Mouse (Mus musculus): ENCODE data around the gene Iqsec1. TPM values are rescaled to one million over a fixed set of nuclear protein-coding genes. Genes with fewer than 3 reads are reported as not detected.
A peak's percentile ranks its signal among the peaks of the same experiment; 100 is the strongest.

The Iqsec1 gene
- polyA plus RNA-seq, 1 experiment from 2014 or later: 9.8 TPM

DNA sequence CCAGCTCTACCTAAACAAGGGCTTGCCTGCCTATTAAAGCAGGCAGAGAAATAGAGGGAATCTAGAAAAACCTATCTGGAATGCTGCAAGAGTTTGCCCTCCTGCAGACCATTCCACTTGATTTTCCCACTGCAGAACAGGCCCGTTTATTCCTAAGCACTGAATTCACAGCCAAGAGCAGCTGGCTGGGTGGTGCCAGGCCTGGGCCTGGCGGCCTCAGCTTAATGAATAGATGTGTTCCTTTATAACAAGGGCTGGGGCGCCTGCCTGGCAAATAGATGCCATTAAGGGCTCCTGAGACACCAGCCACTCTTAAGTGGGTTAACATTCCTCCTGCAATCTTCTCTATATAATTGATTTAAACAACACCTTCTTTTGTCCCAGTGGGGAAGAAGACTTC is 265.5 kb downstream of the Iqsec1 start:
- H3K4me1 ChIP-seq (replicated peaks): peaks cover 39% of the 10 kb centered on the region
- H3K36me3 ChIP-seq: no peaks in the 10 kb centered on the region
- H3K4me2 ChIP-seq: no peak overlapping the region
- no peak for ATAC-seq (ENCODE audit: insufficient number of reproducible peaks, insufficient read depth, low FRiP score, low TSS enrichment, low read depth)
- 74% methylated on average over 3 of the region's 3 CpGs for WGBS
- H3K9me3 ChIP-seq: no peaks in the 10 kb centered on the region
- no peak overlapping the region for H3K27ac ChIP-seq
- no peak overlapping the region for H3K4me3 ChIP-seq (replicated peaks)
- no peaks in the 10 kb centered on the region for H3K27me3 ChIP-seq
- no peak overlapping the region for H3K9ac ChIP-seq (replicated peaks)

DNA sequence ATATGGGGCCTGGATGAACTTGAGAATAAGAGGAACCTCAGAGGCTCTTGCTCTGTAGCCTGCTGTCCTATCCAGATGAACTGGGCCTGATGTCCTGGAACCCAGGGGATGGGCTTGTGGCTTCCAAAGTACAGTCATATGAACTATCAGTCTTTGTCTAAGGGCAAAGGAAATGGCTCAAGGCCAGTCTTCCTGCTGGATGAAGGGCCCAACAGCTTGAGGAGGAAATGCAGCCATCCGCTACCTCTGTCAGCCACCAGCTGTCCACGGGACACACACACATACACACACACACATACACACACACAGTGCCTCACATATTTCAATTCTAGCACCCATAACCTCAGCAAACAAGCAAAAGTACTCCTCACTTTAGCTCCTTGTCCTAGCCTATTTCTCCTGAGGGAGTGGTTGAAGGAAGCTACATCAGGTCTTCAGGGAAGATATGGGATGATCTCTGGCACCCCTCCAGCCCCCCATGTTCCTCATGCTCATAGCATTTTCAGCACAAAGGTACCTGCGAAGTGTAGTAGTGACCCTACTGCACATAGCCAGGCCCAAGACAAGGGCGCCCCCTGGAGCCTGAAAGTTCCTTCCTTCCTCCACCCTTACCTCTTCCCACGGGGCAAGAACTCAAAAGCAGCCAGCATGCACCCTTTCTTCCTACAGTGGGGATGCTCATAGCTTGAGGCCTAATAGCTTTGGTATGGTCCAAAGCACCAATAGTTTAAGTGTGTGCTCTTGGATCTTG is 267.3 kb downstream of the Iqsec1 start:
- WGBS: 65% methylated on average over 5 of the region's 5 CpGs
- H3K27ac ChIP-seq: no peak overlapping the region

DNA sequence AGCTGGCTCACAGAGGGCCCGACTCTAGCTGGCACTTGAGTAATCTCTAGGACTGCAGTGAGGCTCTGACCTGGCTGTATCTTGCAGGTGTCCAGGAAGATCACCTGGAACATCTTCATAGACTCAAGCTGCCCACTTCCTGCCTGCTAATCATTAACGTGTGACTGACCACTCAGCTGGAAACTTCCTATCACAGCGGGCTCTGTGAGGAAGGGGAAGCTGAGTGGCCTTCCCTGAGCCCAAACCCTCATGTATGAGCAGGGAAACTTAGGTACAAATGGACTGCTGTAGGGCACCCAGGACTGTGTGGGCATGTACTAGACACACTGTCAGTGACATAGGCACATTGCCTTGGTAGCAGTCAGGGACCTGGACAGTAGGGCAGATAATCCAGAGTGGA is 268.3 kb downstream of the Iqsec1 start:
- Histone ChIP-seq H3K27me3 (no peaks in the 10 kb centered on the region; the same call in 1 of the 2 replicates), H3K4me1 (replicated peaks) (peaks cover 31% of the 10 kb centered on the region), H3K9me3 (no peaks in the 10 kb centered on the region), H3K4me3 (replicated peaks) (no peak overlapping the region), H3K27ac (no peak overlapping the region), H3K36me3 (no peaks in the 10 kb centered on the region), H3K4me2 (no peak overlapping the region), H3K9ac (replicated peaks) (no peak overlapping the region)
- 60% methylated on average over 3 of the region's 3 CpGs for WGBS
- ATAC-seq (ENCODE audit: insufficient number of reproducible peaks, insufficient read depth, low FRiP score, low TSS enrichment, low read depth): no peak

More for the DNA sequence above, 267.3 kb downstream of the Iqsec1 start:
- no peak overlapping the region for H3K4me3 ChIP-seq (replicated peaks)
- no peaks in the 10 kb centered on the region for H3K9me3 ChIP-seq
- no peak overlapping the region for H3K4me2 ChIP-seq
- H3K4me1 ChIP-seq (replicated peaks): peaks cover 31% of the 10 kb centered on the region
- H3K27me3 ChIP-seq: no peaks in the 10 kb centered on the region; the same call in 1 of the 2 replicates
- H3K9ac ChIP-seq (replicated peaks): no peak overlapping the region
- H3K36me3 ChIP-seq: no peaks in the 10 kb centered on the region
- ATAC-seq (ENCODE audit: insufficient number of reproducible peaks, insufficient read depth, low FRiP score, low TSS enrichment, low read depth): no peak

DNA sequence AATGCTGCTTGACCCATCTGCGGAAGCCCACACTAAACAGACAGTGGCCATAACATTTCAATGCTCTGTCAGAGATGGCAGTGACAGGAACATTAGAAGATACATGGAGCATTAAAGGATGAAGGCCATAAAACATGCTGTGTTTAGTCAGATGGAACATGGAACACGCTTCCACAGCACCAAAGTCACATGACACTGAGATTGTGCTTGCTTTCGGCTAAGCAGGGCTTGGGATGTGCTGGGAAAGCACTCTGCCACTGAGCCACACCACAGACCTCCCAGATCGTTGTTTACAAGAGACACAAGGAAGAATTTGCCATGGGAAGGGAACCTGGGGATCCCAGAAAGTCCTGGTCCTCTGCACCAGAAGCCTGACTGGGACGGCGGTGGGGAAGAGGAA is 269.1 kb downstream of the Iqsec1 start:
- Histone ChIP-seq H3K4me2 (no peak overlapping the region), H3K4me1 (replicated peaks) (peaks cover 31% of the 10 kb centered on the region), H3K9me3 (no peaks in the 10 kb centered on the region), H3K9ac (replicated peaks) (no peak overlapping the region), H3K36me3 (no peaks in the 10 kb centered on the region), H3K4me3 (replicated peaks) (no peak overlapping the region), H3K27me3 (no peaks in the 10 kb centered on the region; the same call in 1 of the 2 replicates), H3K27ac (no peak overlapping the region)
- 83% methylated on average over 6 of the region's 6 CpGs for WGBS
- ATAC-seq (ENCODE audit: insufficient number of reproducible peaks, insufficient read depth, low FRiP score, low TSS enrichment, low read depth): no peak

DNA sequence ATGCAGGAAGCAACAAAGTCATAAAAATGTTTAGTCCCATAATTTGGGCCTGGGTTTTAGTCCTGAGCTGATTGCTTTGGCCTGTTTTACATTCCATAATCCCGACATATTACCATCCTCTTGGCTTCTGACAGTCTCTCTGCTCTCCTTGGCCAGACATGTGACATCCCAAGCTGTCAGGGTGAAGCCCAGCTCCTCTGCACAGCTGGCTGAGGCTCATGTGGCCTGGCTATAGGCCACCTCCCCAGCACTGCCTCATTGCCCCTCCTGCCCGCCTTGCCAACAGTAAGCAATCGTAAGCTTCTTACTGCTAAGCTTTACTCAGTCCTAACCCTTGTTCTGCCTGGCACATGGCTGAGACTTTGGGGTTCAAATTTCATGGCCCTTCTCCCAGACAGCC is 270.0 kb downstream of the Iqsec1 start:
- no peak overlapping the region for H3K27ac ChIP-seq
- H3K36me3 ChIP-seq: no peaks in the 10 kb centered on the region
- peaks cover 36% of the 10 kb centered on the region for H3K4me1 ChIP-seq (replicated peaks)
- ATAC-seq (ENCODE audit: insufficient number of reproducible peaks, insufficient read depth, low FRiP score, low TSS enrichment, low read depth): no peak
- no peak overlapping the region for H3K4me2 ChIP-seq
- H3K9me3 ChIP-seq: no peaks in the 10 kb centered on the region
- no peaks in the 10 kb centered on the region; the same call in 1 of the 2 replicates for H3K27me3 ChIP-seq
- no peak overlapping the region for H3K4me3 ChIP-seq (replicated peaks)
- no peak overlapping the region for H3K9ac ChIP-seq (replicated peaks)
- 70% methylated on average over 3 of the region's 3 CpGs for WGBS

DNA sequence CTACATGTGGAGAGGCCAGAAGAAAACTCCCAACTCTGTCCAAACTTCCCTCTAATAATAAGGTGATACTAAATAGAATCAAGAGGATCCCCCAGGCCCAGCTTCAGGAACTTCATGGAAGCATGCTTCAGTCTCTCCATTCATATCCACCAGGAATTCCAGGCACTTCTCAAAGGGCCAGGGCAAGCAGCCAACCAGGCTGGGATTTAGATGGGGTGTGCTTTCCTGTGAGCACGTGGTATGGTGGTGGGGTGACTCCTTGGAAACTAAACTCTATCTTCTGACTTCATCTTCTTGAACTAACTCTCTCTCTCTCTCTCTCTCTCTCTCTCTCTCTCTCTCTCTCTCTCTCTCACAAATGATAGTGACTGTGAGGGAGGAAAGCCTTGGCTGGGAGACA is 270.8 kb downstream of the Iqsec1 start:
- ATAC-seq (ENCODE audit: insufficient number of reproducible peaks, insufficient read depth, low FRiP score, low TSS enrichment, low read depth): no peak
- H3K9me3 ChIP-seq: no peaks in the 10 kb centered on the region
- H3K27me3 ChIP-seq: no peaks in the 10 kb centered on the region; the same call in 1 of the 2 replicates
- H3K9ac ChIP-seq (replicated peaks): no peak overlapping the region
- no peak overlapping the region for H3K4me3 ChIP-seq (replicated peaks)
- 82% methylated on average over 1 of the region's 1 CpGs for WGBS
- no peak overlapping the region for H3K27ac ChIP-seq
- no peak overlapping the region for H3K4me2 ChIP-seq
- H3K4me1 ChIP-seq (replicated peaks): peaks cover 43% of the 10 kb centered on the region
- H3K36me3 ChIP-seq: peaks cover 3% of the 10 kb centered on the region; the same call in 1 of the 2 replicates

DNA sequence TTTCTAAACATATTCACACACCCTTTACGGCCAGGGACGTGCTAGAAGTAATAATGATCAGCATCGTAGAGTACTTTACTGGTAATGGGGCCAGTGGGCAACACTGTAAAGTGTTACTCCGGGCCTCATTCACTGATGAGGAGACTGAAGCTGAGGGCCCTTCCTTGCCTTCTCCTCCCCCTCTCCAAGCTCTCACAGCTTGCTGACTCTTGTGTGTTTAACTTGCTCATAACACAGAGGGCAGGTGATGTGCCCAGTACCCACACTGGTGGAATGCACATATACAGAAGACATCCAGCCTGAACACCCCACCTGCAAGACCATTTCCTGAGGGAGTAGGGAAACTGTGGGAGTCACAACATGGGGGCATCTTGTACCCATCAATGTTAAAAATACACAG is 271.6 kb downstream of the Iqsec1 start:
- peaks cover 52% of the 10 kb centered on the region for H3K4me1 ChIP-seq (replicated peaks)
- H3K27ac ChIP-seq: peak overlapping the region; percentile 88; the same call in 1 of the 2 replicates
- H3K4me3 ChIP-seq (replicated peaks): peak overlapping the region; percentile 80
- peak overlapping the region; percentile 89 for H3K4me2 ChIP-seq
- peaks cover 3% of the 10 kb centered on the region; the same call in 1 of the 2 replicates for H3K36me3 ChIP-seq
- H3K9me3 ChIP-seq: no peaks in the 10 kb centered on the region
- H3K9ac ChIP-seq (replicated peaks): 0 out of 2 replicates have a peak overlapping the region, but pooled peaks have one; percentile 85
- WGBS: 31% methylated on average over 4 of the region's 4 CpGs
- no peaks in the 10 kb centered on the region; the same call in 1 of the 2 replicates for H3K27me3 ChIP-seq
- 0 out of 2 replicates have a peak, but pooled peaks have one; percentile 4 for ATAC-seq (ENCODE audit: insufficient number of reproducible peaks, insufficient read depth, low FRiP score, low TSS enrichment, low read depth)

DNA sequence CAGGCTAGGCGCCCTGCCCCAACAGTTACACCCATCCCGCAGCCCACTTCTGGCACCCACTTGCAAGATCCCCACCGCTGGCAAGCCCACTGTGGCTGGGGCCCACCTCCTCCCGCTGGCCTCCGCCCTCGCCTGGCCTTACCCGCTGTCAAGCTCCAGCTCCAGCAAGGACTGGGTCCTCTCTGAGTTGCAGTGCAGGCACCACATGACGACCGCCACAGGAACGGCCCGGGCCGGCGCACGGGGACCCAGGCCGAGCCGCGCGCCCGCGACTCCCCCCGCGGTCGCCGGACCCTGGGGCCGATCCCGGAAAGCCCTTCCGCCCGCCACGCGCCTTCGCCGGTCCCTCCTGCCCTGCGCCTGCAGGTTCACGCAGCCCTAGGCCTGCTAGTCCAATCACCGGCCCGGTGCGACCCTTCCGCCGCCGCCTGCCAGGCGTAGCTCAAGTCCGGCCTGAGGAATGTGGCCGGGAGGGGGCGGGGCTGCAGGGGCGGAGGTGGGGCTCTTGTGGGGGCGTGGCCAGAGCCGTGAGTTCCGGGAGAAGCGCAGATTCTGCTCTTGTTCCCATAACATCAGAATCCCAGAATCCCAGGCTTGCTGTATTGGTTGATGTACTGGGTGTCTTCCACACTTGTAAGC is 272.3 kb downstream of the Iqsec1 start:
- peaks cover 59% of the 10 kb centered on the region for H3K4me1 ChIP-seq (replicated peaks)
- under 1% methylated on average over 49 of the region's 49 CpGs for WGBS
- no peaks in the 10 kb centered on the region for H3K9me3 ChIP-seq
- peak overlapping the region; percentile 85 for H3K9ac ChIP-seq (replicated peaks)
- peak; percentile 72 for ATAC-seq (ENCODE audit: insufficient number of reproducible peaks, insufficient read depth, low FRiP score, low TSS enrichment, low read depth)
- H3K4me3 ChIP-seq (replicated peaks): peak overlapping the region; percentile 80
- H3K36me3 ChIP-seq: peaks cover 3% of the 10 kb centered on the region; the same call in 1 of the 2 replicates
- peak overlapping the region; percentile 89 for H3K4me2 ChIP-seq
- H3K27ac ChIP-seq: peak overlapping the region; percentile 88
- H3K27me3 ChIP-seq: no peaks in the 10 kb centered on the region; the same call in 1 of the 2 replicates

DNA sequence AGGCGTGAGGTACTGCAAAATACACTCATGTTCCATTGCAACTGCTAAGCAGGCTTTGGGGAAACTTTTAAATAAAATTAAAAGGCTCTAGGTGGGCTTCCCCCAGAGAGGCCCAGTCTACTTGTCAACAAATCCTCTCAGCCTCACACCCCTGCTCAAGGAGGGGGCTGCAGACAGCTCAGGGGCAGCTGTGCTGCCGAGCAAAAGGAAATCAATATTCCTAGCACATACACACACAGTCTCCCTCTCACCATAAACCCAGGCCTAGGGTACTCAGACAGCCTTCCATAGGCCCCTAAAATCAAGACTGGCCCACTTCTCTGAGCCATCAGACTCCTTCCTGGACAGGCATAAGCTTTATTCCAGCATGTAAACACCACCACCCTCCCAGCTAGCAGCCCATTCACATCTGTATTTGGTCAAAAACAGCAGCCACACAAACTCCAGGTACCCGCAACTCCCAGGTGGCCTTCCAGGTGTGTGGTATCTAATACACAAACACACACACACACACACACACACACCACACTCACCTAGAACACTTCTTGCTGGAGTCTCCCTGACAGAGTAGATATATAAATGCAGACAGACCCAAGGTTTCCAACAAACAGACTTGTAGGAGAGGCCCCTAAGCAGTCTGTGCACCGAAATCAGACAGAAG is 273.1 kb downstream of the Iqsec1 start:
- 0 out of 2 replicates have a peak, but pooled peaks have one; percentile 12 for ATAC-seq (ENCODE audit: insufficient number of reproducible peaks, insufficient read depth, low FRiP score, low TSS enrichment, low read depth)
- Histone ChIP-seq H3K27me3 (no peaks in the 10 kb centered on the region; the same call in 1 of the 2 replicates), H3K4me3 (replicated peaks) (peak overlapping the region; percentile 80), H3K36me3 (peaks cover 3% of the 10 kb centered on the region; the same call in 1 of the 2 replicates), H3K4me2 (peak overlapping the region; percentile 89), H3K9ac (replicated peaks) (peak overlapping the region; percentile 85), H3K4me1 (replicated peaks) (peaks cover 64% of the 10 kb centered on the region), H3K27ac (peak overlapping the region; percentile 88), H3K9me3 (no peaks in the 10 kb centered on the region)
- WGBS: 29% methylated on average over 4 of the region's 4 CpGs

DNA sequence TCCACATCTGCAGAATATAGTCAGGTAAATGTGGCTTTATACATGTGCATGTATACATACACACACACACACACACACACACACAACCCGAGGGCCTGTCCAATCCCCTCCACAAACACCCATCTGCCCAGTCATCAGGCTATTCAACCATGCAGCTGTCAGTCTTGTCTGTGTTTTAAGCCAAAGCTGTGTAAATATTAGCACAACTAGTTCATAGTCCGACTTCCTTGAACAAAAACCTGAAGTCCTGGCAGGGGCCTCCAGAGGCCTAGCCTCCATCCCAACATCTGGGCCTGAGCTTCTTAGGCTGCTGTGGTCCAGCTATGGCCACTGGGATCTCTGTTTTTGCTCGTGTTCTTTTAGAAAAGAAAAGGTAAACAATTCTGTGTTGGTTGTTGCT is 274.8 kb downstream of the Iqsec1 start:
- H3K36me3 ChIP-seq: peaks cover 3% of the 10 kb centered on the region; the same call in 1 of the 2 replicates
- no peak overlapping the region for H3K4me3 ChIP-seq (replicated peaks)
- H3K9me3 ChIP-seq: no peaks in the 10 kb centered on the region
- no peak for ATAC-seq (ENCODE audit: insufficient number of reproducible peaks, insufficient read depth, low FRiP score, low TSS enrichment, low read depth)
- H3K27ac ChIP-seq: no peak overlapping the region
- WGBS: 70% methylated on average over 3 of the region's 3 CpGs
- no peak overlapping the region for H3K9ac ChIP-seq (replicated peaks)
- no peaks in the 10 kb centered on the region; the same call in 1 of the 2 replicates for H3K27me3 ChIP-seq
- no peak overlapping the region for H3K4me2 ChIP-seq
- peaks cover 62% of the 10 kb centered on the region for H3K4me1 ChIP-seq (replicated peaks)
